Mouse (Mus musculus) lung, adult 2 months (tissue): ENCODE results near the gene Rpl10a.

Experiments
- CTCF ChIP-seq: fragments of 200-500 bp; IDR thresholded peaks from 2 replicates; pipeline ENCODE4 v1.5.1; 2011; ENCODE audit warnings: mild to moderate bottlenecking, low read length, control low read depth; ENCODE audit not compliant: insufficient read depth
- POLR2A ChIP-seq: fragments of 200-500 bp; IDR thresholded peaks from 2 replicates; pipeline ENCODE4 v1.6.1; 2011; ENCODE audit warnings: low read depth, mild to moderate bottlenecking, control low read depth, low read length, borderline replicate concordance; ENCODE audit errors: extremely low read depth

DNA sequence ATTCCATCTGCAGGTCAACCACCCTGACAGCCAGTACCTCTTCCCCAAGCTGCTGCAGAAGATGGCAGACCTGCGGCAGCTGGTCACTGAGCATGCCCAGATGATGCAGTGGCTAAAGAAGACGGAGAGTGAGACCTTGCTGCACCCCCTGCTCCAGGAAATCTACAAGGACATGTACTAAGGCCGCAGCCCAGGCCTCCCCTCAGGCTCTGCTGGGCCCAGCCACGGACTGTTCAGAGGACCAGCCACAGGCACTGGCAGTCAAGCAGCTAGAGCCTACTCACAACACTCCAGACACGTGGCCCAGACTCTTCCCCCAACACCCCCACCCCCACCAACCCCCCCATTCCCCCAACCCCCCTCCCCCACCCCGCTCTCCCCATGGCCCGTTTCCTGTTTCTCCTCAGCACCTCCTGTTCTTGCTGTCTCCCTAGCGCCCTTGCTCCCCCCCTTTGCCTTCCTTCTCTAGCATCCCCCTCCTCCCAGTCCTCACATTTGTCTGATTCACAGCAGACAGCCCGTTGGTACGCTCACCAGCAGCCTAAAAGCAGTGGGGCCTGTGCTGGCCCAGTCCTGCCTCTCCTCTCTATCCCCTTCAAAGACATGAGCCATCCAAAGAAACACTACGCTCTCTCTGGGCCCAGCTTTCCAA lies 28.5 kb upstream of the Rpl10a start:
- TF ChIP-seq CTCF: no peak
- TF ChIP-seq POLR2A: no peak
